Mouse (Mus musculus) midbrain, embryonic 16.5 days (tissue): ENCODE measurements at regions not wholly inside any gene's neighbourhood (a gene's known extent, or its start where the extent isn't known, plus 50 kb on each side); places are given as distances from the start of the nearest gene placed in this dataset.

Source experiments
- ATAC-seq: fragments of 200-750 bp; cut with Nextera tagmentation; 2 replicates; pipeline ENCODE4 v1.8.0; 2017; ENCODE audit warnings: moderate TSS enrichment
- H3K27ac ChIP-seq: fragments of 300-500 bp; sonication (generic); 2 replicates; pipeline ENCODE4 v1.5.1; 2014; ENCODE audit warnings: mild to moderate bottlenecking, low read length, mixed read lengths
- H3K27me3 ChIP-seq: fragments of 300-500 bp; sonication (generic); 2 replicates; pipeline ENCODE4 v1.6.1; 2014; ENCODE audit warnings: low read depth, low read length, mixed read lengths; ENCODE audit not compliant: control insufficient read depth, insufficient read depth
- H3K36me3 ChIP-seq: fragments of 300-500 bp; sonication (generic); 2 replicates; pipeline ENCODE4 v1.6.1; 2014; ENCODE audit warnings: mild to moderate bottlenecking, low read length, moderate library complexity, mixed read lengths; ENCODE audit not compliant: control insufficient read depth, insufficient read depth
- H3K4me1 ChIP-seq: fragments of 300-500 bp; sonication (generic); 2 replicates; pipeline ENCODE4 v1.6.1; 2014; ENCODE audit warnings: mild to moderate bottlenecking, low read length, mixed read lengths; ENCODE audit not compliant: control insufficient read depth, insufficient read depth
- H3K4me2 ChIP-seq: fragments of 300-500 bp; sonication (generic); 2 replicates; pipeline ENCODE4 v1.6.1; 2014; ENCODE audit warnings: mild to moderate bottlenecking, low read length, mixed read lengths
- H3K4me3 ChIP-seq: fragments of 300-500 bp; sonication (generic); 2 replicates; pipeline ENCODE4 v1.5.1; 2014; ENCODE audit warnings: low read depth, mild to moderate bottlenecking, low read length, moderate library complexity, mixed read lengths
- H3K9ac ChIP-seq: fragments of 300-500 bp; sonication (generic); 2 replicates; pipeline ENCODE4 v1.6.1; 2014; ENCODE audit warnings: low read depth, low read length, mixed read lengths
- H3K9me3 ChIP-seq: fragments of 300-500 bp; sonication (generic); replicated peaks from 2 replicates; pipeline ENCODE4 v1.6.1; 2014; ENCODE audit warnings: mild to moderate bottlenecking, low read length, mixed read lengths; ENCODE audit not compliant: control insufficient read depth, poor library complexity, severe bottlenecking
- WGBS: fragments of 180-500 bp; shearing (Covaris S2); extraction: QIAGEN DNeasy Blood & Tissue Kit; methylation state at CpG from one replicate; pipeline ENCODE4 v1.1.7; 2014; 5-methylcytosine and 5-hydroxymethylcytosine counted together

- peaks cover 5% of the 10 kb centered on the region; the same call in 1 of the 2 replicates for H3K27me3 ChIP-seq
- H3K36me3 ChIP-seq, result no peaks in the 10 kb centered on the region
- H3K4me3 ChIP-seq, result no peak overlapping the region
- 33% methylated on average over 12 of the region's 12 CpGs for WGBS
- no peak for ATAC-seq
- no peak overlapping the region for H3K27ac ChIP-seq
- H3K4me1 ChIP-seq, result no peaks in the 10 kb centered on the region
- no peaks in the 10 kb centered on the region for H3K9me3 ChIP-seq
- no peak overlapping the region for H3K9ac ChIP-seq
- no peak overlapping the region for H3K4me2 ChIP-seq
Measured at GRCm38 (mm10) chrX:167103501-167104246, 105.4 kb downstream of the Tmsb4x start.

GRCm38 (mm10) chrX:167101929-167102328, 107.2 kb downstream of the Tmsb4x start:
- H3K9ac ChIP-seq, result no peak overlapping the region
- H3K27me3 ChIP-seq, result no peaks in the 10 kb centered on the region
- no peak overlapping the region for H3K4me3 ChIP-seq
- H3K9me3 ChIP-seq, result no peaks in the 10 kb centered on the region
- H3K4me1 ChIP-seq, result no peaks in the 10 kb centered on the region
- ATAC-seq, result no peak
- H3K4me2 ChIP-seq, result no peak overlapping the region
- no peaks in the 10 kb centered on the region for H3K36me3 ChIP-seq
- no peak overlapping the region for H3K27ac ChIP-seq
- WGBS, result 57% methylated on average over 2 of the region's 2 CpGs

DNA sequence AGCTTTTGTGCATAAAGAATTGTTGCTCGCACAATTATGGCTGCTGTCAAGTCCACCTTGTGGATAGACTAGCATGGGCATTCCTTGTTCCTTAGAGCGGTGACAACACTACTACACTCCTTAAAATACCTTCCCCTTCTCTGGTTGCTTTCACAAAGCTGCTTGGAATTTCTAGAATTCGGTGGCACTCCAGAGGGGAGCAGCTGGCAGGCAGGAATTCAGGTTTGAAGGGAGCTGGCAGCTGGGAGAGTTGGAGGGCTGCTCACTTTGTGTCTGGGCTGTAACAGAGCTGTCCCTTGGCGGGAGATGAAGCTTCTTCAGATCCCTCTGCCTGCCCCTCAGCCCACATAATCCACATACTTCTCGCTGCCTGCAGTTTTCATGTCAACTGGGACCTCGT, 109.7 kb downstream of the Tmsb4x start:
- Histone ChIP-seq H3K27me3 (no peaks in the 10 kb centered on the region; the same call in 1 of the 2 replicates), H3K9me3 (no peaks in the 10 kb centered on the region), H3K4me1 (no peaks in the 10 kb centered on the region), H3K36me3 (no peaks in the 10 kb centered on the region), H3K4me3 (no peak overlapping the region), H3K4me2 (no peak overlapping the region), H3K27ac (no peak overlapping the region), H3K9ac (no peak overlapping the region)
- ATAC-seq, result no peak
- 52% methylated on average over 6 of the region's 6 CpGs for WGBS

DNA sequence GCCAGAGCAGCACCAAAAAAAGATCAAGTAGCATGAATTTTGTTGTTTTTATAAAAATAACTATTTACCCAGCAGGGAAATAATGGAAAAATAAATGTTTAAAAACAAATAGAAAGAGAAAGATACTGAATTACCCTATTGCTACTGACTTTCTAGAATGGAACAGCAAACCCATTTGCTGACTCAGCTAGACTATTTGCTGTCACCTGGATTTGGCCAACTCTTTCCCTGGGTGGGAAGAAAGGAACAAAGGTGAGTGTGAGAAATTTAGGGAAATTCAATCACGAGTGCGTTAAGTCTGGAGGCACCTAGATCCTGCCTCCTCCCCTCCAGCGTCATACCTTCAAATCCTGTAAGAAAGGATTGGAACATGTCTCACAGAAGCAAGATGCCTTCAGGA, 110.2 kb downstream of the Tmsb4x start:
- H3K9me3 ChIP-seq, result no peaks in the 10 kb centered on the region
- H3K27ac ChIP-seq, result no peak overlapping the region
- H3K4me2 ChIP-seq, result no peak overlapping the region
- no peaks in the 10 kb centered on the region; the same call in 1 of the 2 replicates for H3K27me3 ChIP-seq
- 72% methylated on average over 3 of the region's 3 CpGs for WGBS
- H3K36me3 ChIP-seq, result no peaks in the 10 kb centered on the region
- no peak overlapping the region for H3K9ac ChIP-seq
- ATAC-seq, result no peak
- H3K4me3 ChIP-seq, result no peak overlapping the region
- no peaks in the 10 kb centered on the region for H3K4me1 ChIP-seq

DNA sequence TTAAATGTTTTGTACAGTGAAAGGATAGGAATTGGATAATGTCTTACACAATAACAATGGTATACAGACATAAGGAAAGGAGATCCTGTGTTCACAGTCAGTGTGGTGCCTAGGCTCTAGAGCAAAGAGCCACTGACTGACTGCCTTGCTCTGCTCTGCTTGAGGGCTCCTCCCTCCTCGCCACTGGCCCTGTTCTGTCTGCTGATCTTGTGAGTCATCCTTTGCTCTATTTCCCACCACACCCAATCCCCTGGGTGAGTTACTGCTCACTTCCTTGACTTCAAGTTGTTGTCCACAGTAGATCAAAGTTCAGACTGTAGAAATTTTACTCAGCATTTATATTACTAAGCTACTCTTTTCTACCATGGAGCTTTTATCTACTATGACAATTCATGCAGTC, 117.3 kb downstream of the Tmsb4x start:
- ATAC-seq, result no peak
- H3K9me3 ChIP-seq, result no peaks in the 10 kb centered on the region
- H3K36me3 ChIP-seq, result no peaks in the 10 kb centered on the region
- WGBS, result 67% methylated on average over 1 of the region's 1 CpGs
- H3K4me3 ChIP-seq, result no peak overlapping the region
- no peak overlapping the region for H3K27ac ChIP-seq
- no peak overlapping the region for H3K4me2 ChIP-seq
- no peaks in the 10 kb centered on the region for H3K4me1 ChIP-seq
- peaks cover 11% of the 10 kb centered on the region for H3K27me3 ChIP-seq
- no peak overlapping the region for H3K9ac ChIP-seq

DNA sequence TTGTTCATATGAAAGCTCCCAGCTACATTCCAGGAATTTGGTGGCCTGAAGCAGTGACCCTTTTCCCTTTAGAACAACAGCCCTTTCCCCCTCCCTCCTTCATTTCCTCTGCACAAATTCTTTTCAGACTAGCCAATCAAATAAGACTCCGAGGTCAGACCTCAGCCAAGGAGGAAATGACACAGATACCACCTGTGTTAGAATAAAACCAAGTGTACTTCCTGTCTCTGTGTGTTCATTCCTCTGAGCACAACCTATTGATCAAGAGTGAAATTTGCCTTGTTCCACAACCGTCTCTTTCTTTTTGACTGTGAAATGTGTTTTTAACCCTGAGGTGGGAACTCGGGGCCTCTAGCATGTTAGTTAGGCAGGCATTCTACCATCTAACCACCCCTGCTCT, 120.2 kb downstream of the Tmsb4x start:
- Histone ChIP-seq H3K36me3 (no peaks in the 10 kb centered on the region), H3K9me3 (no peaks in the 10 kb centered on the region), H3K9ac (no peak overlapping the region), H3K27ac (no peak overlapping the region), H3K4me3 (no peak overlapping the region), H3K27me3 (peaks cover 11% of the 10 kb centered on the region), H3K4me2 (no peak overlapping the region), H3K4me1 (no peaks in the 10 kb centered on the region)
- WGBS, result 67% methylated on average over 3 of the region's 3 CpGs
- no peak for ATAC-seq

DNA sequence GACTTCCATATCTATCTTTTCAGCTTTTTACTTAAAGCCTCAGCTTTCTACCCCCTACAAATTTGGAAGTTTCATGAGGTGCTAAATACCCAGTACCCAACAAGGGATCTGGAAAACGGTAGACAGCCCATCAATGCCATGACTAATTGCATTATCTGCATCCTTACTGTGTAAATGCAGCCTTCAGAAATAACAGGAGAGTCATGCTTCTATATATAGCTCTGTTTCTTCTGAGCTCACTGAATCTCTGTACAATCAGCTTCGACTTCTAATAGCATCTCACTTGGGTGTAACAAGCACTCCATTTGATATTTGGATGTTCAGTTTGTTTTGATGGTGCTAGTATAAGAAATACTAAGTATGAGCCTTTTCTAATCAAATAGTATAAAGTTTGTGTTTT, 120.7 kb downstream of the Tmsb4x start:
- 33% methylated on average over 2 of the region's 2 CpGs for WGBS
- Histone ChIP-seq H3K9me3 (no peaks in the 10 kb centered on the region), H3K36me3 (no peaks in the 10 kb centered on the region), H3K4me3 (no peak overlapping the region), H3K4me2 (no peak overlapping the region), H3K9ac (no peak overlapping the region), H3K4me1 (no peaks in the 10 kb centered on the region), H3K27me3 (peaks cover 9% of the 10 kb centered on the region; the same call in 1 of the 2 replicates), H3K27ac (no peak overlapping the region)
- ATAC-seq, result no peak

GRCm38 (mm10) chrX:167080821-167081220, 128.3 kb downstream of the Tmsb4x start:
- Histone ChIP-seq H3K9ac (no peak overlapping the region), H3K4me1 (no peaks in the 10 kb centered on the region), H3K27ac (no peak overlapping the region), H3K4me3 (no peak overlapping the region), H3K4me2 (no peak overlapping the region), H3K36me3 (no peaks in the 10 kb centered on the region), H3K27me3 (no peaks in the 10 kb centered on the region; the same call in 1 of the 2 replicates), H3K9me3 (no peaks in the 10 kb centered on the region)
- WGBS, result 53% methylated on average over 3 of the region's 3 CpGs
- no peak for ATAC-seq

DNA sequence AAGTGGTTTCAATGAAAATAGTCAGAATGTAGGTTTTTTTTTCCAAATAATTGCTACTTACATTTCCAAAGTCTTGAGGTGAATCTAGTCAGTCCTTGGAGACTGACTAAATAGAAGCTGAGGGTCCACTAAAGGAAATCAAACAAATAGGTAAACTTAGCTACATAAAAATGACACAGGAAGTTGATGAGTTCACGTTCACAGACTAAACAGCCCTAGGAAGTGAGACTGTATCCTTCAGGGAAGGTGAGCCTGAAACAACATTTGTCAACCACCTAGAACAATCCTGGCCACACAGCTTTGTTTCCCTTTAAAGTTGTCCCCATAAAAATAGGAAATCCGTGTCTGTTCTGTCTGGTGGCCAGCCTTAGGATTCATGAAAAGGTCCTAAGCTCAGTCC, 140.0 kb downstream of the Tmsb4x start:
- WGBS, result 69% methylated on average over 2 of the region's 2 CpGs
- H3K27ac ChIP-seq, result no peak overlapping the region

More for the DNA sequence above, 140.0 kb downstream of the Tmsb4x start:
- Histone ChIP-seq H3K4me1 (no peaks in the 10 kb centered on the region), H3K9me3 (no peaks in the 10 kb centered on the region), H3K9ac (no peak overlapping the region), H3K27me3 (peaks cover 2% of the 10 kb centered on the region; the same call in 1 of the 2 replicates), H3K4me3 (no peak overlapping the region), H3K4me2 (no peak overlapping the region), H3K36me3 (no peaks in the 10 kb centered on the region)
- no peak for ATAC-seq
